Mouse (Mus musculus): ENCODE measurements around the gene Ptma.
"Not testable (repeated sequence)": the region's sequence is repeated elsewhere in the genome, so short reads cannot be mapped to it uniquely, and the experiment has no call there.

GRCm38 (mm10) chr1:86513031-86513430, 13.5 kb upstream of the Ptma start:
- TF ChIP-seq GATA1 (IDR thresholded peaks at IDR 0.05; ENCODE audit: borderline replicate concordance, low read length); FLI1 (IDR thresholded peaks at IDR 0.05; ENCODE audit: low read length): not testable (repeated sequence)

All from megakaryocyte, embryonic 14.5 days (primary cell).